29 mouse cellular contexts compared by ENCODE assay signal in genomic region chr13:27028501-27029240, GRCm38 (mm10). TPM values are rescaled to one million over a fixed set of nuclear protein-coding genes. Genes with fewer than 3 reads are reported as not detected.
"Had no signal": no experiment of that assay in that cellular context is flagged by ENCODE, and none has a peak within 500 bp of the region (broad histone marks: within the 10 kb centered on the region; RNA-seq: fewer than 3 reads in every experiment).

No protein-coding gene starts in this region.

- H3K27me3 ChIP-seq: liver, embryonic 13.5 days; megakaryocyte, embryonic 14.5 days; midbrain, embryonic 13.5 days had no signal

- H3K4me1 ChIP-seq: liver, embryonic 13.5 days; megakaryocyte, embryonic 14.5 days had no signal

- H3K9ac ChIP-seq: liver, embryonic 13.5 days; midbrain, embryonic 13.5 days had no signal

- DNase-seq: kidney, adult 9 months; kidney, postnatal 14 days; kidney, postnatal 4 days; liver, embryonic 13.5 days; lung, adult 2 months; thymus, adult 2 months; thymus, postnatal 14 days; thymus, postnatal 4 days had no signal

- H3K4me3 ChIP-seq: left cerebral cortex, adult 2 months; liver, embryonic 13.5 days; megakaryocyte, embryonic 14.5 days; midbrain, embryonic 10.5 days; midbrain, embryonic 13.5 days; myocyte had no signal

- H3K36me3 ChIP-seq: liver, embryonic 13.5 days; midbrain, embryonic 10.5 days; midbrain, embryonic 13.5 days had no signal

- H3K9me3 ChIP-seq: liver, embryonic 13.5 days; megakaryocyte, embryonic 14.5 days; midbrain, embryonic 10.5 days; midbrain, embryonic 13.5 days had no signal

- H3K27ac ChIP-seq: left cerebral cortex, adult 2 months; liver, embryonic 13.5 days; midbrain, embryonic 10.5 days; midbrain, embryonic 13.5 days; stomach, postnatal 0 days had no signal

RNA-seq across cellular contexts. Expression of gene Prl, which starts 28.7 kb away (rescaled TPM):
- total RNA-seq: layer of hippocampus, postnatal 14 days; left cerebral cortex, adult 2 months; left cerebral cortex, postnatal 10 days; left cerebral cortex, postnatal 36 days; liver, adult 2 months; monocyte, adult 5-6 weeks had no signal
- polyA plus RNA-seq: kidney, embryonic 16.5 days; limb, embryonic 11.5 days; limb, embryonic 14.5 days; liver, adult 2 months; liver, embryonic 13.5 days; liver, embryonic 16.5 days; lung, adult 2 months; midbrain, embryonic 10.5 days; midbrain, embryonic 13.5 days; midbrain, embryonic 16.5 days; myocyte; neural tube, embryonic 11.5 days; neural tube, embryonic 14.5 days; small intestine, adult 2 months; spleen, adult 2 months; stomach, embryonic 14.5 days; stomach, postnatal 0 days; thymus, adult 2 months had no signal
